Mouse (Mus musculus) intestine, postnatal 0 days (tissue): ENCODE results near the gene Ap4b1. TPM values are rescaled to one million over a fixed set of nuclear protein-coding genes. Genes with fewer than 3 reads are reported as not detected.
"Not testable (repeated sequence)": the region's sequence is repeated elsewhere in the genome, so short reads cannot be mapped to it uniquely, and the experiment has no call there.

Experiments
- ATAC-seq: fragments of 200-750 bp; cut with Nextera tagmentation; 2 replicates; pipeline ENCODE4 v1.8.0; 2017; ENCODE audit warnings: mild to moderate bottlenecking, moderate TSS enrichment, moderate library complexity
- H3K27ac ChIP-seq: fragments of 300-500 bp; sonication (generic); 2 replicates; pipeline ENCODE4 v1.5.1; 2014; ENCODE audit warnings: mild to moderate bottlenecking, low read depth, low read length, moderate library complexity
- H3K27me3 ChIP-seq: fragments of 300-500 bp; sonication (generic); replicated peaks from 2 replicates; pipeline ENCODE4 v1.6.1; 2014; ENCODE audit warnings: low read length, mixed read lengths; ENCODE audit not compliant: control insufficient read depth, insufficient read depth
- H3K36me3 ChIP-seq: fragments of 300-500 bp; sonication (generic); 2 replicates; pipeline ENCODE4 v1.6.1; 2014; ENCODE audit warnings: mild to moderate bottlenecking, moderate library complexity; ENCODE audit not compliant: control insufficient read depth, insufficient read depth
- H3K4me1 ChIP-seq: fragments of 300-500 bp; sonication (generic); replicated peaks from 2 replicates; pipeline ENCODE4 v1.6.1; 2014; ENCODE audit warnings: antibody characterized with exemption, low read length, mixed read lengths; ENCODE audit not compliant: control insufficient read depth, insufficient read depth
- H3K4me2 ChIP-seq: fragments of 300-500 bp; sonication (generic); replicated peaks from 2 replicates; pipeline ENCODE4 v1.6.1; 2014; ENCODE audit warnings: low read depth, mild to moderate bottlenecking, moderate library complexity
- H3K4me3 ChIP-seq: fragments of 300-500 bp; sonication (generic); 2 replicates; pipeline ENCODE4 v1.5.1; 2014; ENCODE audit warnings: low read depth, low read length
- H3K9ac ChIP-seq: fragments of 300-500 bp; sonication (generic); 2 replicates; pipeline ENCODE4 v1.6.1; 2014; ENCODE audit warnings: mild to moderate bottlenecking, low read depth, low read length
- H3K9me3 ChIP-seq: fragments of 300-500 bp; sonication (generic); 2 replicates; pipeline ENCODE4 v1.6.1; 2016; ENCODE audit warnings: mixed run types; ENCODE audit not compliant: control insufficient read depth
- CTCF ChIP-seq: sonication (generic); IDR thresholded peaks from 2 replicates; pipeline ENCODE4 v1.5.1; 2016; ENCODE audit warnings: low read depth, mild to moderate bottlenecking, control low read depth, antibody characterized with exemption, moderate library complexity
- WGBS: fragments of 180-500 bp; shearing (Covaris S2); extraction: QIAGEN DNeasy Blood & Tissue Kit; methylation state at CpG from one replicate; pipeline ENCODE4 v1.1.7; 2014; 5-methylcytosine and 5-hydroxymethylcytosine counted together
- polyA plus RNA-seq: library from polyadenylated mRNA; unstranded; fragments of >200 nt; fragmentation: Nextera tagmentation; extraction: Ambion mirVana; gene quantifications from 2 replicates; pipeline ENCODE4 v1.2.1, GENCODE M21; 2015

Gene Ap4b1
- polyA plus RNA-seq, 1 experiment from 2014 or later, result 12.6 TPM

DNA sequence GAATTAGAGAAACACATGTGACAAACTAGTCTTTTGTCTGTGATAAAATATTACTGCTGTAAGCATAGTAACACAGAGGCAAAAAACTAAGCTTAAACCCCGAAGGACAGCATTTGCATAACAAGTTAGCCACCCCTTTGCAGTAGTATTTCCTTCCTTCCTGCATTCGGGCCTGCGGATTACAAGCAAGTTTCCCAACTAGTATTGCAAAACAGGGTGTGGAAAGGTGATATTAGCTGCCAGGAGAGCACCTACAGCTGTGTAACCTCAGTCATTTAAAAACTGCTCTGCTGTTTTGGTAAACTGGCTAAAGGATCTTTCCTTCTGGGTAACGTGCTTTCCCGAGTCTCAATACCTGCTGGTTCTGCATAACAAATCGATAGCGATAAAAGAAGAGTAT lies 22.1 kb upstream of the Ap4b1 start:
- no peaks in the 10 kb centered on the region for H3K27me3 ChIP-seq
- H3K9me3 ChIP-seq, result no peaks in the 10 kb centered on the region
- H3K4me1 ChIP-seq, result peaks cover 4% of the 10 kb centered on the region
- no peak for TF ChIP-seq CTCF
- no peak for ATAC-seq
- no peak overlapping the region for H3K9ac ChIP-seq
- H3K36me3 ChIP-seq, result no peaks in the 10 kb centered on the region
- peak overlapping the region; percentile 57 for H3K27ac ChIP-seq
- H3K4me3 ChIP-seq, result no peak overlapping the region
- H3K4me2 ChIP-seq, result peak overlapping the region; percentile 17; the same call in 1 of the 2 replicates
- WGBS, result 39% methylated on average over 7 of the region's 7 CpGs

DNA sequence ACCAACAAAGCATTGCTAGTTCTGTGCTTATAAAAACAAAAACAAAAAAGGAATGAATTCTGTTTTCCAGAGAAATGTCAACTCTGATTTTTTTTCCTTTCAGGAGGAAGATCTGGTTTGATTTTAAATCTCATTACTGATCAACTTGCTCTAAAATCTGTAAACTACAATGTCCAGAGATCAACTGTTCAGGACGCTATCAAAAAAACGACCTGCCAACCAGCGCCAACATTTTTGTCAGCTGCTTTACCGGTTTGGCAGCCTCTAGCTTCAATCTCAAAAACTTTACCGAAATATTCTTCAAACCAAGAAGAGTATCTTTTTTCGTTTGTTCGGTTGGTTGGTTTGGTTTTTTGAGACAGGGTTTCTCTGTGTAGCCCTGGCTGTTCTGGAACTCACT lies 20.2 kb upstream of the Ap4b1 start:
- no peak overlapping the region for H3K4me3 ChIP-seq
- no peak overlapping the region for H3K27ac ChIP-seq
- no peak for ATAC-seq
- H3K27me3 ChIP-seq, result no peaks in the 10 kb centered on the region
- H3K9me3 ChIP-seq, result no peaks in the 10 kb centered on the region
- WGBS, result 71% methylated on average over 7 of the region's 7 CpGs
- TF ChIP-seq CTCF, result no peak
- no peak overlapping the region for H3K9ac ChIP-seq
- H3K4me2 ChIP-seq, result peak overlapping the region; percentile 76
- peaks cover 4% of the 10 kb centered on the region for H3K4me1 ChIP-seq
- H3K36me3 ChIP-seq, result no peaks in the 10 kb centered on the region

DNA sequence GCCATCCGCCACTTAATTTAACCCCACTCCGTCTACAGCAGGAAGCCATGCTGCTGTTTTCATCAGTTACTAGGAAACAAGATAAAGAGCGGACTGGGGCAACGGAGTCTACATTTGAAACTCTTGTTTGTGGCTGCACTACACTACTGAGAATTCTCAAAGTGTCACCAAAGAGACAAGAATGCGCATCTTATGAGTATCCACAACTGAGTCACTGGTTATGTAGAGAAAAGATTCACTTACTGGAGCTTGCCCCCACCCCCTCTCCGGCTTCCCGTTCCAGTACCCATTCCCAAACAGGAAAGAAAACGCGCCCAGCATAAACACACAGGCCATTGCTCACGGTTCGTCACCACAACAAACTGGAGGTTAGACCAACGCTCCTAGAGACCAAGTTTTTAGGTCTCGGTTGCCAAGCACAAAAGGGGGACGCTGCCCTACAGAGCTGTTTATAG lies 19.4 kb upstream of the Ap4b1 start:
- 2% methylated on average over 14 of the region's 14 CpGs for WGBS
- H3K27me3 ChIP-seq, result no peaks in the 10 kb centered on the region
- no peaks in the 10 kb centered on the region for H3K36me3 ChIP-seq
- H3K9ac ChIP-seq, result peak overlapping the region; percentile 87; the same call in 1 of the 2 replicates
- peak overlapping the region; percentile 82 for H3K4me3 ChIP-seq
- no peak for ATAC-seq
- H3K27ac ChIP-seq, result peak overlapping the region; percentile 86
- peak overlapping the region; percentile 76 for H3K4me2 ChIP-seq
- no peaks in the 10 kb centered on the region for H3K9me3 ChIP-seq
- TF ChIP-seq CTCF, result no peak
- peaks cover 4% of the 10 kb centered on the region for H3K4me1 ChIP-seq

DNA sequence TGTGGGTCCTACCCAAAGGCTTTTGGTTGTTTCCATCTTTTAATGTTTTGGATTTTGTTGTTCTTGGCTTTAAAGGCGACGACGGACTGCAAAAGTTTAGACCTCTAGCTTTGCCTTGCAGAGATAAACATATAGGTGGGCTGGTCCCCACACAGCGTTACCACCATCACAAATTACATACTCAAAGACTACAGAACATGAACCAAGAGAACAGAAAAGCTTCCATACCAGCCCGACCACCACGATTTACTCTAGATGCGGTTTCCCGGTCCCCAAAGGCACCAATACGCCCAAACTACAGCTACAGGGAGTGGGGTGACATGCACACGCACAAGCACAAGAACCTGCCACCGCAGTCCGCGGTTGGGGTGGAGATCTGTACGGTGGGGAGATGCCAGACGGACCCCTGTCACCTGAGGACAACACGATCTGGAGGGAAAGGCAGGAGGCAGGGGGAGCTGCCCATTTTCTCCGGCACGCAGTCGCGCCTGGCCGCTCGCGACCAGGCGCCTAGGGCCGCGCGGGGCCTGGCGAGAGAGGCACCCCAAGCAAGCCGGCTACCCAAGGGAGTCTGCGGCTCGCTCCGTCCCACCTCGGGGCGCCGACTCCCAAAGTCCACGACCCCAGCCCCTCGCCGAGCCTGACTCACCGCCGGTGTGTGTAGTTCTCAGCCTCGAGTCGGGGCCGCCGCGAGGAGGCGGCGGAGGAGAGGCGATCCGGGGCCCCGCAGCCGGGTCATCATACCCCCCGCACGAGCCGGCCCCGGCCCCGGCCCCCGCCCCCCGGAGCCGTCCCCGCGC lies 18.8 kb upstream of the Ap4b1 start:
- Histone ChIP-seq H3K27me3 (no peaks in the 10 kb centered on the region), H3K27ac (peak overlapping the region; percentile 86), H3K36me3 (no peaks in the 10 kb centered on the region), H3K9ac (peak overlapping the region; percentile 87), H3K4me1 (peaks cover 4% of the 10 kb centered on the region), H3K4me2 (peak overlapping the region; percentile 76), H3K4me3 (peak overlapping the region; percentile 82), H3K9me3 (no peaks in the 10 kb centered on the region)
- WGBS, result under 1% methylated on average over 40 of the region's 61 CpGs
- TF ChIP-seq CTCF, result 0 out of 2 replicates have a peak, but pooled peaks have one; percentile 23
- ATAC-seq, result peak; percentile 66

DNA sequence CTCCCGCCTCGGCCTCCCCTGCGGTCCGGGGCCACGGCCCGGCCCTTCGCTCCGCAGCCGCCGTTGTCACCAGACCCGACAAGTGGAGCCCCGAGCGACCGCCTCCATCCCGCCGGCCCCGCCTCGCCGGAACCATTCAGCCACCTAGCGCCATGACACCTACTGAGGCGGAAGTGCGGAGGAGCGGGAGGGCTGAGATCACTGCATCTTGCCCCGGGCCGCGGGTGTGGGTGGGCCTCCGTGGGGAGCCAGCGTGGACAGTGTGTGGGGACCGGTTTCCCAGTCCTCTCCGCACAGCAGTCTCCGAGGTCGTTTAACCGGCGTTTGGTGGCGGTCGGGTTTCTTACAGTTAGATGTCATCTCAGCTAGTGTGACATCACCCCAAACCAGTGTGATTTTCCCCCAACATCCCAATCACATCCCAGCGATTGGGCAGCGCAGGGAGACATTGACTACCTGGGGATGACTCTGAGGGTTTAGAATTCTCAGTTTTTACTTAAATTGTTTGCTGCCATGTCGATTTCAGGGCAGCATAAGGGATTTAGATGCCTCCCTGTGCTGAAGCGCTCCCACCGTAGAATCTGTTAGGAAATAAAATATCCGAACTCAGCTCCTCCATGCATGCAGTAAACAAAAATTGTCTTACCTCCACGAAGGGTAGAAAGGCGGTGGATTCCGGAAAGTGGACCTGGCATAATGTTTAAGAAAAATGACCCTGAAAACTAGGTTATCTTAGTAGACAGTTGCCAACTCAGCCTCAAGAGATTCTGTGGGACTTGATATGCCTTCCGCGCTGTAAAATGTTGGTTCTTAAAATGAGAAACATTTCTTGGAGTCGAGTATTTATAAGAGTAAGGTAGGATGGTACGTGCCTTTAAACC lies 17.9 kb upstream of the Ap4b1 start, which contains the start of gene Hipk1:
Gene Hipk1 (minus strand): TSS at position 334 of the 881 bp plus-strand sequence.
- Histone ChIP-seq H3K9me3 (no peaks in the 10 kb centered on the region), H3K27ac (peak within 1 kb of the TSS; percentile 86), H3K9ac (peak within 1 kb of the TSS; percentile 87), H3K36me3 (no peaks in the 10 kb centered on the region), H3K4me1 (peaks cover 4% of the 10 kb centered on the region), H3K4me2 (peak within 1 kb of the TSS; percentile 76), H3K4me3 (peak within 1 kb of the TSS; percentile 82), H3K27me3 (no peaks in the 10 kb centered on the region)
- peak; percentile 26; the same call in 1 of the 2 replicates for TF ChIP-seq CTCF
- ATAC-seq, result peak; percentile 97
- 11% methylated on average over 42 of the region's 49 CpGs for WGBS

DNA sequence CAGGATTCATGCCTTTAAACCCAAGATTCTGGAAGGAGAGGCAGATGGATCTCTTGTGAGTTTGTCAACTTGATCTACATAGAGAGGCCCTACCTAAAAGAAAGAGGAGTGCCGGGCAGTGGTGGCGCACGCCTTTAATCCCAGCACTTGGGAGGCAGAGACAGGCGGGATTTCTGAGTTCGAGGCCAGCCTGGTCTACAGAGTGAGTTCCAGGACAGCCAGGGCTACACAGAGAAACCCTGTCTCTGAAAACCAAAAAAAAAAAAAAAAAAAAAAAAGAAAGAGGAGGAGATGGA lies 17.3 kb upstream of the Ap4b1 start:
- H3K27ac ChIP-seq, result 0 out of 2 replicates have a peak overlapping the region, but pooled peaks have one; percentile 8
- not testable (repeated sequence) for H3K36me3 ChIP-seq, H3K4me3 ChIP-seq, H3K27me3 ChIP-seq, H3K9me3 ChIP-seq, ATAC-seq, H3K4me1 ChIP-seq, H3K9ac ChIP-seq
- H3K4me2 ChIP-seq, result peak overlapping the region; percentile 76; the same call in 1 of the 2 replicates
- 84% methylated on average over 5 of the region's 5 CpGs for WGBS
